22 mouse cellular contexts compared by ENCODE assay signal in the genomic region with DNA sequence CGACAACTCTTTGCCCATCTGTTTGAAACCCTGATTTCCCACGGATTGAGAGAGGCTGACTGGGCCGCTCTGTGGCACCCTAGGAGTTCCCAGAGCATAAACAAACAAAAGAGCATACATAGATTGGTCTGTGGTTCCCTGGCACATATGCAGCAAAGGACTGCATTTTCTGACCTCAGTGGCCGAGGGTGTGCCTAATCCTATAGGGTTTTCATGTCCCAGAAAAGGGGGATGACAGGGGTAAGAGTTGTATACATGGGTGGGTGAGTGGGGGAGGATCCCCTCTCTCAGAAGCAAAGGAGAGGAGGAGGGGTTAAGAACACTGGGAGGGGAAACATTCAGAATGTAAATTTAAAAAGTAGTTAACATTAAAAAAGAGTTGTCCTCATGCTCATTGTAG.
DNase-seq lines count a peak whose midpoint lies in the region; ATAC-seq and TF ChIP-seq lines count a peak whose summit lies in the region.
"Had no signal": no experiment of that assay in that cellular context is flagged by ENCODE, and none has a peak within 500 bp of the region (broad histone marks: within the 10 kb centered on the region; RNA-seq: fewer than 3 reads in every experiment).

No protein-coding gene starts in this region.

- no peaks in the 10 kb centered on the region for H3K27me3 ChIP-seq in hindbrain, embryonic 11.5 days (ENCODE audit: control insufficient read depth, insufficient read depth, low read length)
- no peaks in the 10 kb centered on the region for H3K27me3 ChIP-seq in hindbrain, postnatal 0 days (ENCODE audit: insufficient read depth, low read length)
- H3K27me3 ChIP-seq in midbrain, embryonic 12.5 days, result no peaks in the 10 kb centered on the region
- H3K27me3 ChIP-seq in midbrain, embryonic 10.5 days (ENCODE audit: low read depth, poor library complexity, severe bottlenecking), result no peaks in the 10 kb centered on the region
- H3K27me3 ChIP-seq in E14TG2a.4 (ENCODE audit: insufficient read depth, low read length), result no peaks in the 10 kb centered on the region
- H3K27me3 ChIP-seq: embryonic facial prominence, embryonic 13.5 days; forebrain, embryonic 13.5 days; heart, embryonic 15.5 days had no signal

- no peak for TF ChIP-seq CTCF in hindbrain, postnatal 0 days (IDR thresholded peaks at IDR 0.05; ENCODE audit: low read depth)
- TF ChIP-seq CTCF in E14TG2a.4 (conservative IDR thresholded peaks at IDR 0.05; ENCODE audit: low read length), result no peak

- DNase-seq in hindbrain, embryonic 11.5 days (ENCODE audit: low spot score), result peak; percentile 5
- no peak for DNase-seq in hindbrain, postnatal 0 days (ENCODE audit: low spot score)
- DNase-seq in midbrain, embryonic 10.5 days (ENCODE audit: low spot score), result no peak
- DNase-seq in ZHBTc4 (ENCODE audit: low read depth, low spot score), result peak; percentile 68
- DNase-seq in lung, postnatal 4 days, result no peak
- DNase-seq: adrenal gland, postnatal 14 days; B cell, adult 2 months; cerebellum, adult 18-20 months; cerebellum, adult 9-11 months; cerebellum, postnatal 36 days; gastrocnemius, postnatal 14 days; heart, adult 2 months; heart, postnatal 14 days had no signal

- H3K9ac ChIP-seq in hindbrain, embryonic 11.5 days (ENCODE audit: low read depth, low read length), result no peak overlapping the region
- no peak overlapping the region for H3K9ac ChIP-seq in hindbrain, postnatal 0 days (replicated peaks; ENCODE audit: low read length)
- no peak overlapping the region for H3K9ac ChIP-seq in midbrain, embryonic 12.5 days (replicated peaks)
- H3K9ac ChIP-seq: embryonic facial prominence, embryonic 13.5 days; forebrain, embryonic 13.5 days; heart, embryonic 15.5 days had no signal

- H3K4me3 ChIP-seq in hindbrain, embryonic 11.5 days (ENCODE audit: low read depth, low read length), result no peak overlapping the region
- no peak overlapping the region for H3K4me3 ChIP-seq in hindbrain, postnatal 0 days (ENCODE audit: low read length)
- no peak overlapping the region for H3K4me3 ChIP-seq in midbrain, embryonic 12.5 days
- H3K4me3 ChIP-seq in midbrain, embryonic 10.5 days, result no peak overlapping the region
- H3K4me3 ChIP-seq in E14TG2a.4 (replicated peaks; ENCODE audit: low read length), result peak overlapping the region; percentile 23
- H3K4me3 ChIP-seq: embryonic facial prominence, embryonic 13.5 days; forebrain, embryonic 13.5 days; heart, adult 2 months; heart, embryonic 15.5 days had no signal

- peak; percentile 86 for ATAC-seq in hindbrain, embryonic 11.5 days (ENCODE audit: low FRiP score)
- no peak for ATAC-seq in hindbrain, postnatal 0 days
- peak; percentile 73; the same call in 1 of the 2 replicates for ATAC-seq in midbrain, embryonic 12.5 days (ENCODE audit: low FRiP score, low read depth)
- ATAC-seq in inflammation-experienced regulatory T-cells, adult 6 months, result no peak
- ATAC-seq: CD4-positive, CD25-positive, alpha-beta regulatory T cell, adult 4 months; forebrain, embryonic 13.5 days; intestine, postnatal 0 days had no signal

- H3K4me2 ChIP-seq in hindbrain, embryonic 11.5 days (replicated peaks; ENCODE audit: low read depth, low read length), result no peak overlapping the region
- no peak overlapping the region for H3K4me2 ChIP-seq in hindbrain, postnatal 0 days (ENCODE audit: low read depth, low read length)
- no peak overlapping the region for H3K4me2 ChIP-seq in midbrain, embryonic 12.5 days (replicated peaks)
- H3K4me2 ChIP-seq: embryonic facial prominence, embryonic 13.5 days; forebrain, embryonic 13.5 days; heart, embryonic 11.5 days; heart, embryonic 15.5 days had no signal

- no peak overlapping the region for H3K27ac ChIP-seq in hindbrain, embryonic 11.5 days (ENCODE audit: low read depth, low read length)
- no peak overlapping the region for H3K27ac ChIP-seq in hindbrain, postnatal 0 days
- H3K27ac ChIP-seq in midbrain, embryonic 12.5 days (replicated peaks), result no peak overlapping the region
- no peak overlapping the region for H3K27ac ChIP-seq in midbrain, embryonic 10.5 days (replicated peaks)
- H3K27ac ChIP-seq: embryonic facial prominence, embryonic 13.5 days; forebrain, embryonic 13.5 days; heart, adult 2 months; heart, embryonic 15.5 days had no signal

- no peaks in the 10 kb centered on the region for H3K36me3 ChIP-seq in hindbrain, embryonic 11.5 days (ENCODE audit: control insufficient read depth, insufficient read depth, low read length)
- no peaks in the 10 kb centered on the region for H3K36me3 ChIP-seq in hindbrain, postnatal 0 days (ENCODE audit: insufficient read depth, low read length)
- no peaks in the 10 kb centered on the region for H3K36me3 ChIP-seq in midbrain, embryonic 12.5 days
- no peaks in the 10 kb centered on the region for H3K36me3 ChIP-seq in midbrain, embryonic 10.5 days
- no peaks in the 10 kb centered on the region for H3K36me3 ChIP-seq in E14TG2a.4 (ENCODE audit: insufficient read depth, low read length)
- H3K36me3 ChIP-seq: embryonic facial prominence, embryonic 13.5 days; heart, embryonic 15.5 days had no signal

- no peaks in the 10 kb centered on the region for H3K9me3 ChIP-seq in hindbrain, embryonic 11.5 days (ENCODE audit: control insufficient read depth, low read length)
- no peaks in the 10 kb centered on the region for H3K9me3 ChIP-seq in hindbrain, postnatal 0 days (ENCODE audit: low read length)
- no peaks in the 10 kb centered on the region for H3K9me3 ChIP-seq in midbrain, embryonic 12.5 days
- no peaks in the 10 kb centered on the region for H3K9me3 ChIP-seq in midbrain, embryonic 10.5 days (replicated peaks)
- H3K9me3 ChIP-seq in E14TG2a.4 (ENCODE audit: low read length), result no peaks in the 10 kb centered on the region
- H3K9me3 ChIP-seq: embryonic facial prominence, embryonic 13.5 days; forebrain, embryonic 13.5 days; heart, embryonic 15.5 days had no signal

- no peaks in the 10 kb centered on the region for H3K4me1 ChIP-seq in hindbrain, embryonic 11.5 days (replicated peaks; ENCODE audit: control insufficient read depth, insufficient read depth, low read length)
- H3K4me1 ChIP-seq in hindbrain, postnatal 0 days (ENCODE audit: insufficient read depth, low read length), result no peaks in the 10 kb centered on the region
- no peaks in the 10 kb centered on the region for H3K4me1 ChIP-seq in midbrain, embryonic 12.5 days
- no peaks in the 10 kb centered on the region for H3K4me1 ChIP-seq in midbrain, embryonic 10.5 days
- H3K4me1 ChIP-seq in E14TG2a.4 (replicated peaks; ENCODE audit: low read depth, low read length), result peaks cover 35% of the 10 kb centered on the region
- H3K4me1 ChIP-seq: embryonic facial prominence, embryonic 13.5 days; forebrain, embryonic 13.5 days; heart, embryonic 15.5 days had no signal

- 58% methylated on average over 4 of the region's 4 CpGs for WGBS in hindbrain, embryonic 11.5 days
- WGBS in hindbrain, postnatal 0 days, result 33% methylated on average over 4 of the region's 4 CpGs
- WGBS in midbrain, embryonic 12.5 days, result 48% methylated on average over 4 of the region's 4 CpGs
- 70% methylated on average over 4 of the region's 4 CpGs for WGBS in midbrain, embryonic 10.5 days

Comparison
In these comparisons a context has a peak if more than half of its experiments do, and no peak if none do; other contexts are left out.
1. ATAC-seq: peak in hindbrain, embryonic 11.5 days (single experiment) and midbrain, embryonic 12.5 days (single experiment); none in hindbrain, postnatal 0 days (single experiment) and inflammation-experienced regulatory T-cells, adult 6 months (single experiment).
2. DNase-seq: peak in hindbrain, embryonic 11.5 days (single experiment) and ZHBTc4 (single experiment); none in hindbrain, postnatal 0 days (single experiment), midbrain, embryonic 10.5 days (single experiment) and lung, postnatal 4 days (0 of 2).